Mouse (Mus musculus): ENCODE data around the gene Dusp5. TPM values are rescaled to one million over a fixed set of nuclear protein-coding genes. Genes with fewer than 3 reads are reported as not detected.

Dusp5 gene
- 4.2 and 11.2 TPM in 2 replicates for total RNA-seq (2014; rRNA removed)
- 2.2 and 2.5 TPM in 2 replicates for polyA plus RNA-seq (2015; fragmentation: Nextera tagmentation; extraction: Ambion mirVana)

DNA sequence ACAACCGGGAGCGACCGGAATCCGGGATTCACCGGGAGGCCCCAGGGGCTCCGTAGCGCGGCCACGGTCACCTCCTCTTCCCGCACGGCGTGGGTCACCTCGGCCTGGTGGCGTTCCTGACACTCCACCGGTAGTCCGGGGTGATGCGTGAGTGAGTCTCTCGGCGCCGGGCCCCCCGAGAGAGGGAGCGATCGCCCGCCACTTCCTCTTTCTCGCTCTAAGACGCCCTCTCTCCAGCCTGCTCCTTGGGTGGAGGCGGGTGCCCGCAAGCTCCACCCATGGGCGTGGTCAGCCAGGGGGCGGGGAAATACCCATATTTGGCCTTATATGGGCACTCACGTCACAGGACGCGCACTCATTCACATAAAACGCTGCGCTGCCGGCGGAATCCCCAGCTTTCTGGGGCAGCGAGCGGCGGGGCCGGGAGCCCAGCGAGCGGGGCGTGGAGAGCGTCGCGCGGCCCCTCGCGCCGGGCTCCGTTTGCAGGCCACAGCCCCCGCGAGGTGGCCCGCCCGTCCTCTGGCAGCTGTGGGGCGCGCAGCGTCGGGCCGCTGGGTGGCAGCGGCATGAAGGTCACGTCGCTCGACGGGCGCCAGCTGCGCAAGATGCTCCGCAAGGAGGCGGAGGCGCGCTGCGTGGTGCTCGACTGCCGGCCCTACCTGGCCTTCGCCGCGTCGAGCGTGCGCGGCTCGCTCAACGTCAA lies at the start of gene Dusp5:
Dusp5 (plus strand) TSS at position 358 of the 703 bp plus-strand sequence.
- no peaks in the 10 kb centered on the region for H3K4me1 ChIP-seq (ENCODE audit: insufficient read depth, low read length)
- no peaks in the 10 kb centered on the region for H3K36me3 ChIP-seq (ENCODE audit: insufficient read depth, low read length)
- H3K4me3 ChIP-seq (ENCODE audit: low read depth, low read length), result peak within 1 kb of the TSS; percentile 50
- peaks cover 26% of the 10 kb centered on the region for H3K27me3 ChIP-seq (ENCODE audit: insufficient read depth, low read length)
- DNase-seq (ENCODE audit: low spot score) (peak; percentile 97), ATAC-seq (ENCODE audit: low FRiP score) (peak; percentile 95)
- no peaks in the 10 kb centered on the region for H3K9me3 ChIP-seq (ENCODE audit: low read length)
- peak within 1 kb of the TSS; percentile 59 for H3K9ac ChIP-seq (replicated peaks; ENCODE audit: low read length, poor library complexity, severe bottlenecking)
- no peak within 1 kb of the TSS for H3K27ac ChIP-seq (ENCODE audit: low read depth, low read length)
- no peak; the same call in 1 of the 2 replicates for TF ChIP-seq CTCF (IDR thresholded peaks at IDR 0.05)
- WGBS, result under 1% methylated on average over 73 of the region's 84 CpGs
- H3K4me2 ChIP-seq (ENCODE audit: low read depth, low read length, poor library complexity, severe bottlenecking), result peak within 1 kb of the TSS; percentile 80

DNA sequence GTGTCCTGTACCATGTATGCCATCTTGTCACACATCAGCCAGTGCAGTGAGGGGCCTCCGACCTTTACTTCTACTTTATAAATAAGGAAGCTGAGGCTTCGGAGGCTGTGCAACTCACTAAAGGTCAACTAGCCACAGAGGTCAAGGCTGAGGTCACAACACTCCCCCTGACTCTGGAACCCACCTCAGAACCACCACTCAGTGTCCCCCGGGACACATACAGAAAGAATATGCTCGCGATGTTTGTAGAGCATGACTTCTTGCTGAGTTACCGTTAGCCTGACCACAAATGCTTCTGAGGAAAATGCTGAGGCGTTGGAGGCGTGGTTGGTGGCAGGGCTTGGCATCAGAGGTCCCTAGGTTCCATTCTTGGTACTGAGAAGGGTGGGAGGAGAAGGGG lies 49.3 kb upstream of the Dusp5 start:
- ATAC-seq (ENCODE audit: low FRiP score), result no peak
- WGBS, result 87% methylated on average over 8 of the region's 8 CpGs
- no peak for TF ChIP-seq CTCF (IDR thresholded peaks at IDR 0.05)
- Histone ChIP-seq H3K27ac (ENCODE audit: low read depth, low read length) (no peak overlapping the region), H3K36me3 (ENCODE audit: insufficient read depth, low read length) (no peaks in the 10 kb centered on the region), H3K9ac (replicated peaks; ENCODE audit: low read length, poor library complexity, severe bottlenecking) (no peak overlapping the region), H3K4me2 (ENCODE audit: low read depth, low read length, poor library complexity, severe bottlenecking) (no peak overlapping the region), H3K4me1 (ENCODE audit: insufficient read depth, low read length) (no peaks in the 10 kb centered on the region), H3K9me3 (ENCODE audit: low read length) (no peaks in the 10 kb centered on the region), H3K27me3 (ENCODE audit: insufficient read depth, low read length) (no peaks in the 10 kb centered on the region), H3K4me3 (ENCODE audit: low read depth, low read length) (no peak overlapping the region)
- no peak for DNase-seq (ENCODE audit: low spot score)

DNA sequence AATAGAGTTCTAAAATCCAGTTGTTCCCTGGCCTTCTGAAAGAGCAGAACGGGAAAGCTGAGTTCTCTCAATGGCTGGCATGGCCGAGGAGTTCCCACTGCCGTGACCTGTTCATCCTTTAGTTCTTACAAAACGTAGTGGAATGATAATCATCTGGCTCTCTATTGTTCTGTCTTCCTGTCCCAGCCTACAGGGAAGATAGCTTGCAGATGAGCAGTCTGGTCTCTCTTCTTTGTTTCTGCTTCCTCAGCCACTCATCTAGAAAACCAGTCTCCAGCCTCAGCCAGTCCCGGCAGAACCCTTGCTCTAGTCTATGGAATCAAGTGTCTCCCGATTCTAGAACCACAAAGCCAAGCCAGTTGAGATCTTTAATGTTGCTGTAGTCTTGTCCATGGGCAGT lies 46.8 kb upstream of the Dusp5 start:
- Histone ChIP-seq H3K4me2 (ENCODE audit: low read depth, low read length, poor library complexity, severe bottlenecking) (no peak overlapping the region), H3K36me3 (ENCODE audit: insufficient read depth, low read length) (no peaks in the 10 kb centered on the region), H3K9ac (replicated peaks; ENCODE audit: low read length, poor library complexity, severe bottlenecking) (no peak overlapping the region), H3K9me3 (ENCODE audit: low read length) (no peaks in the 10 kb centered on the region), H3K4me3 (ENCODE audit: low read depth, low read length) (no peak overlapping the region), H3K27ac (ENCODE audit: low read depth, low read length) (no peak overlapping the region), H3K27me3 (ENCODE audit: insufficient read depth, low read length) (no peaks in the 10 kb centered on the region), H3K4me1 (ENCODE audit: insufficient read depth, low read length) (no peaks in the 10 kb centered on the region)
- WGBS, result 50% methylated on average over 6 of the region's 6 CpGs
- no peak for DNase-seq (ENCODE audit: low spot score)
- no peak for TF ChIP-seq CTCF (IDR thresholded peaks at IDR 0.05)
- ATAC-seq (ENCODE audit: low FRiP score), result no peak

DNA sequence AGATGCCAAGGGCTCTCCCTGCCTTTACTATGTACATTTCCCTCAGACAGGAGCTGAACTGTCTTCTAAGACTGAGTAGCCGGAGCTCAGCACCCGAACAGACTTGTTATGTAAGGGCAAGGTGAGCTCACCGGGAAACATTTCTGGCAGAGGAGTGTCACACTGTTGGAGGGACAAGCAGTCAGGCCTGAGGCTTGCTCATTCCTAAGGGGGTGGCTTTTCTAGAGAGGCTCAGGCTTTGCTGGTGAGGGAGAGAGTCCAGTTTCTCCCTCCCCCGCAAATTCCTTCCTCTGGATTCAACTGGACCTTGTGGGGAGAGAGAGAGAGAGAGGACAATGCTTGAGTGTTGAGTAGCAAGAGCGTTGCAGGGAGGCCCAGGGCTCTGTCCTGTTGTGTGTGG lies 46.4 kb upstream of the Dusp5 start:
- Histone ChIP-seq H3K4me2 (ENCODE audit: low read depth, low read length, poor library complexity, severe bottlenecking) (no peak overlapping the region), H3K4me1 (ENCODE audit: insufficient read depth, low read length) (no peaks in the 10 kb centered on the region), H3K27ac (ENCODE audit: low read depth, low read length) (no peak overlapping the region), H3K9ac (replicated peaks; ENCODE audit: low read length, poor library complexity, severe bottlenecking) (no peak overlapping the region), H3K27me3 (ENCODE audit: insufficient read depth, low read length) (no peaks in the 10 kb centered on the region), H3K36me3 (ENCODE audit: insufficient read depth, low read length) (no peaks in the 10 kb centered on the region), H3K4me3 (ENCODE audit: low read depth, low read length) (no peak overlapping the region), H3K9me3 (ENCODE audit: low read length) (no peaks in the 10 kb centered on the region)
- no peak for ATAC-seq (ENCODE audit: low FRiP score)
- WGBS, result 92% methylated on average over 5 of the region's 5 CpGs
- no peak for DNase-seq (ENCODE audit: low spot score)
- TF ChIP-seq CTCF (IDR thresholded peaks at IDR 0.05), result no peak

DNA sequence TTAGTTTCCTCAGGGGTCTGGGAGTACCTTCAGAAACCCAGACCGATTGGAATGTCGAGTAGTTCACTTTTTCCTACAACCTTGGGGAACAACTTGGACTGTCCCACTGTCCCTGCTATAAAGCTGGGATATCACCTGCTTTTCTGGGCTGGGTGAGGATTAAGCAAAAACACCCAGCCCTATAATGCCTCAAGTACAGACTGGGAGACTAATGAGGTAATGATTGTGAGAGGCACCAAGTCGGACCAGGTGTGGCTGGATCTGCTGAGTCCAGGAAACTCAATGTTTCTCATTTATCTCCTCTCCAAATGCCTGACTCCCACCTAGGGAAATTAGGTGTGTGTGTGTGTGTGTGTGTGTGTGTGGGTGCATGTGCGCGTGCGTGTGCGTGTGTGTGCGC lies 44.9 kb upstream of the Dusp5 start:
- Histone ChIP-seq H3K36me3 (ENCODE audit: insufficient read depth, low read length) (no peaks in the 10 kb centered on the region), H3K27ac (ENCODE audit: low read depth, low read length) (no peak overlapping the region), H3K9me3 (ENCODE audit: low read length) (no peaks in the 10 kb centered on the region), H3K27me3 (ENCODE audit: insufficient read depth, low read length) (no peaks in the 10 kb centered on the region), H3K4me3 (ENCODE audit: low read depth, low read length) (no peak overlapping the region), H3K9ac (replicated peaks; ENCODE audit: low read length, poor library complexity, severe bottlenecking) (no peak overlapping the region), H3K4me2 (ENCODE audit: low read depth, low read length, poor library complexity, severe bottlenecking) (no peak overlapping the region), H3K4me1 (ENCODE audit: insufficient read depth, low read length) (no peaks in the 10 kb centered on the region)
- ATAC-seq (ENCODE audit: low FRiP score) (no peak), DNase-seq (ENCODE audit: low spot score) (no peak)
- WGBS, result 92% methylated on average over 8 of the region's 8 CpGs
- no peak for TF ChIP-seq CTCF (IDR thresholded peaks at IDR 0.05)

DNA sequence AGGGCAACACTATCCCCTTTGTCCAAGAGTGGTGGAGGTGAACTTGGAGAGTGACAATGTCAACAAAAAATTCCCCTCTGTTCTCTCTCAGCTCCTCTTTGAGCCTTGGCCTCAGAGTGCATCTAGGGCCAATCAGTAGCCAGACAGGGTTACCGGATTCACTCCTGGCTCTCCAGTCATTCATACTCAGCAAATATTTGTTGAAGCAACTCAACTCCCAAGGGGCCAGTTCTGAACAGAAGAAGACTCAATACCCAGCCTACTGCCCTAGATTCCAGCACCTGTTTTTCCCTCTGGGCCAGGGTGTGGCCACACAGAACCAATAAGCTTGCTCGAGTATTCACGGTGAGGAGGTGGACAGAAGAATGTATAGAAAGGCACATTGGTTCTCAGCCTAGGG lies 44.0 kb upstream of the Dusp5 start:
- Histone ChIP-seq H3K4me3 (ENCODE audit: low read depth, low read length) (no peak overlapping the region), H3K9me3 (ENCODE audit: low read length) (no peaks in the 10 kb centered on the region), H3K27ac (ENCODE audit: low read depth, low read length) (no peak overlapping the region), H3K36me3 (ENCODE audit: insufficient read depth, low read length) (no peaks in the 10 kb centered on the region), H3K9ac (replicated peaks; ENCODE audit: low read length, poor library complexity, severe bottlenecking) (no peak overlapping the region), H3K27me3 (ENCODE audit: insufficient read depth, low read length) (no peaks in the 10 kb centered on the region), H3K4me1 (ENCODE audit: insufficient read depth, low read length) (no peaks in the 10 kb centered on the region), H3K4me2 (ENCODE audit: low read depth, low read length, poor library complexity, severe bottlenecking) (no peak overlapping the region)
- 86% methylated on average over 3 of the region's 3 CpGs for WGBS
- no peak for TF ChIP-seq CTCF (IDR thresholded peaks at IDR 0.05)
- DNase-seq (ENCODE audit: low spot score), result no peak
- ATAC-seq (ENCODE audit: low FRiP score), result no peak
